Mouse (Mus musculus) forebrain, embryonic 13.5 days (tissue): ENCODE measurements at regions not wholly inside any gene's neighbourhood (a gene's known extent, or its start where the extent isn't known, plus 50 kb on each side); places are given as distances from the start of the nearest gene placed in this dataset.
A peak's percentile ranks its signal among the peaks of the same experiment; 100 is the strongest.

ENCODE experiments used
- ATAC-seq: fragments of 200-750 bp; cut with Nextera tagmentation; 2 replicates; pipeline ENCODE4 v1.8.0; 2017
- H3K27ac ChIP-seq: fragments of 300-500 bp; sonication (generic); 2 replicates; pipeline ENCODE4 v1.5.1; 2015; ENCODE audit warnings: inconsistent platforms, mild to moderate bottlenecking, moderate library complexity
- H3K27me3 ChIP-seq: fragments of 300-500 bp; sonication (generic); 2 replicates; pipeline ENCODE4 v1.6.1; 2015; ENCODE audit warnings: mild to moderate bottlenecking, inconsistent platforms
- H3K36me3 ChIP-seq: fragments of 300-500 bp; sonication (generic); 2 replicates; pipeline ENCODE4 v1.6.1; 2015; ENCODE audit warnings: mild to moderate bottlenecking, inconsistent platforms; ENCODE audit not compliant: poor library complexity, severe bottlenecking
- H3K4me1 ChIP-seq: fragments of 300-500 bp; sonication (generic); 2 replicates; pipeline ENCODE4 v1.6.1; 2015; ENCODE audit warnings: inconsistent platforms
- H3K4me2 ChIP-seq: fragments of 300-500 bp; sonication (generic); 2 replicates; pipeline ENCODE4 v1.6.1; 2015; ENCODE audit warnings: inconsistent platforms, mild to moderate bottlenecking, moderate library complexity
- H3K4me3 ChIP-seq: fragments of 300-500 bp; sonication (generic); 2 replicates; pipeline ENCODE4 v1.5.1; 2015; ENCODE audit warnings: mild to moderate bottlenecking, inconsistent platforms
- H3K9ac ChIP-seq: fragments of 300-500 bp; sonication (generic); 2 replicates; pipeline ENCODE4 v1.6.1; 2015; ENCODE audit warnings: mild to moderate bottlenecking, inconsistent platforms
- H3K9me3 ChIP-seq: fragments of 300-500 bp; sonication (generic); replicated peaks from 2 replicates; pipeline ENCODE4 v1.6.1; 2016; ENCODE audit warnings: inconsistent platforms
- WGBS: fragments of 180-500 bp; shearing (Covaris S2); methylation state at CpG from one replicate; pipeline ENCODE4 v1.1.7; 2015; 5-methylcytosine and 5-hydroxymethylcytosine counted together

DNA sequence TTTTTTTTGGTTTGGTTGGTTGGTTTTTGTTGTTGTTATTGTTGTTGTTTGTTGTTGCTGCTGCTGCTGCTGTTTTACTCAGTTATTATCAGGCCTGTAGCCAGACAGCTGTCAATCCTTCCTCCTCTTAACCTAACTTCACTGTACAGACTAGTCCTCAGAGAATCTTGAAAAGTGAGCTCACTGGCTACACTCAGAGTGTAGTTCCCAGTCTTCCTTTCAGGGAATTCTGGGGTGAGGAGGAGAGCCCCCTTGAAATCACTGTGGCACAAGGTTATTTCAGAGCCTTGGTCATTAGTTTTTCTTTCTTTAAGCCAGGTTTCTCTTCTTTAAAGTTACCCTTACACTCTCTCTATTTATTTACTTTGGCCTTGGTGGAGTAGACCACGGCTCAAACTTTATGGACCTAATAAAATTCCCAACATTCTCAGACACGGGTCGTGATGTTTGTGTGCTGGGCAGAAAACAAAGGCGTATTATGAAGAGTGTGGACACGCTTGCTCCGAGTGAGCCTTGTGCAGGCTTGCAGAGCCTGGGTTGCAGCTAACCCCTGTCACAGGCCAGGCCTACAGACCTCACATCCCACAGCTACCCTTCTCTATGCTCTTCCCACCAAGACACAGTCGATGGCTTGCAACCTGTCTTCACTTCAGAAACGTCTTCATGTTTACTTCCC lies 156.9 kb upstream of the Sfrp2 start:
- Histone ChIP-seq H3K9ac (no peak overlapping the region), H3K9me3 (no peaks in the 10 kb centered on the region), H3K36me3 (no peaks in the 10 kb centered on the region), H3K4me2 (no peak overlapping the region), H3K27me3 (no peaks in the 10 kb centered on the region), H3K27ac (no peak overlapping the region), H3K4me3 (no peak overlapping the region), H3K4me1 (peaks cover 11% of the 10 kb centered on the region)
- no peak for ATAC-seq
- WGBS, result 60% methylated on average over 8 of the region's 8 CpGs

DNA sequence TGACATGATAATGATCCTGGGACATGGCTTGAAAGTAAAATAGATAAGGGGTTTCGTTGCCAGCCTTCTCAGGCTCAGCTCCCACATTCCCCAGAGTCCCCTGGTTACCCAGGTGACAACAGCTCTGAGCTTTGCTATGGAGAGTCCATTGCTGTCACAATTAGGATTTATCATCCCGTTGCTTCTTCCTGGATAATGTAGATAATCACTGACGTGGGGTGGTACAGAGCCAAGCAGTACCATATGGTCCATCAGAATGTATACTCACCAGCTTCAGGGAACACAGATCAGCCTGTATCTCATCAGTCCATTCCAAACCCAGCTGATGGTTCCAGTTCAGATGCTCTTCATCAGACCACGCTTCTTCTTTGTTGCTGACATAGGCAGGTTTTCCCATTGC lies 145.7 kb upstream of the Sfrp2 start:
- Histone ChIP-seq H3K9me3 (no peaks in the 10 kb centered on the region), H3K4me3 (no peak overlapping the region), H3K27me3 (no peaks in the 10 kb centered on the region), H3K4me2 (no peak overlapping the region), H3K9ac (no peak overlapping the region), H3K27ac (no peak overlapping the region), H3K36me3 (no peaks in the 10 kb centered on the region), H3K4me1 (no peaks in the 10 kb centered on the region)
- no peak for ATAC-seq
- WGBS, result 75% methylated on average over 4 of the region's 4 CpGs

DNA sequence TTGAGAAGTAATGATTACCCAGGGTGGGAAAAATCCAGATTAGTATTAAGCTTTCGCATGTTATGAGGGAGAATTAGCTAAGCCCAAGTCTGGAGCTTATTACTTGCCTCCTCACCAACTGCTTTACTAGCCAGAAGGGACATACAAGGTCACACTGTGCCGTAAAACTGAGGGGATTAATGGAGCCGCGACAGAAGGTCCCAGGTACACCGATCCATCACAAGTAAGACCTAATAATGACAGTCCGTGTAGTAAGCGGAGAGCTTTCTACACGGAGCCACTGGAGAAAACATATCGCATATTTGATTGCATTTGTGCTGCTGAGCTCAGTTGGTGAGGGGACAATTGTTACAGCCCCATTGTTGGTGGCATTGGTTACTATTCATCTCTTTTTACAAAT lies 133.1 kb upstream of the Sfrp2 start:
- no peaks in the 10 kb centered on the region for H3K36me3 ChIP-seq
- no peaks in the 10 kb centered on the region for H3K4me1 ChIP-seq
- no peaks in the 10 kb centered on the region for H3K9me3 ChIP-seq
- no peak overlapping the region for H3K4me2 ChIP-seq
- 89% methylated on average over 9 of the region's 9 CpGs for WGBS
- ATAC-seq, result no peak
- H3K4me3 ChIP-seq, result no peak overlapping the region
- H3K27me3 ChIP-seq, result no peaks in the 10 kb centered on the region
- no peak overlapping the region for H3K9ac ChIP-seq
- no peak overlapping the region for H3K27ac ChIP-seq

DNA sequence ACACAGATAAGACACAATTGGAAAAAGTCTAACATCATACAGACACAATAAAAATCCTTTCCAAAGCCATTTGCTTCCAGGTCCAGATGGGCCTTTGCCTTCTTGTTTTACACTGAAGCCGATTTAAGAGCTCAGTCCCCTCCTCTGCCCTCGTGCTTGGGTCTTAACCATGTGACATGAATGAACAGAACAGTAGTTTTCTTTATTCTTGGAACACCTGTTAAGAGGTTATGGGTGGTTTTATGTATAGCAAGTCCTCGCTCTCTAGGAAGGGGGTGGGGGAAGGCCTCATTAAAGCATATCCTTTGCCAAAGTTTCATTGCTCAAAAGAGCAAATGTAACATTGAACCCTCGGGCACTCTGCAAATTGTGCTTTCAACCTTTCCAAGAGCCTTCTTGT lies 125.7 kb upstream of the Sfrp2 start:
- Histone ChIP-seq H3K27me3 (no peaks in the 10 kb centered on the region), H3K4me2 (no peak overlapping the region), H3K27ac (no peak overlapping the region), H3K9ac (no peak overlapping the region), H3K36me3 (no peaks in the 10 kb centered on the region), H3K4me1 (no peaks in the 10 kb centered on the region), H3K9me3 (no peaks in the 10 kb centered on the region), H3K4me3 (no peak overlapping the region)
- WGBS, result 72% methylated on average over 4 of the region's 4 CpGs
- ATAC-seq, result no peak

DNA sequence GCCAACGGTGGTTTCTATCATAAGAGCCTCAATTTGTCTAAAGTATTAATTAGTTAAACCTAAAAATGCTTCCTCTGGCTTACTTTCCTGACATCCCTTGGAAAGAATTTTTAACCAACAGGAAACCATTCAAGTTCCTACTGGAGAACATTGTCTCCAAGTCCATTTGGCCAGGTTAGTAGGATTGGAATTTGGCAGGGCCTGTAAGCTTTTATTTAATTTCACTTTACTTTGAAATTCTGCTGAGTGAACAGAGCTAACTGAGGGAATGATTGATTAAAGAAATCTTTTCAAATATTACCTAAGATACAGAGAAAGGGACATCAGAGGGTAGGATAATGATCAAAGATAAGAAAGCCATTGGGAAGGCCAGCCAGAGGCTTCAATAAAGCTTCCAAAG lies 102.4 kb upstream of the Sfrp2 start:
- H3K27me3 ChIP-seq, result no peaks in the 10 kb centered on the region
- H3K4me3 ChIP-seq, result no peak overlapping the region
- 81% methylated on average over 1 of the region's 1 CpGs for WGBS

DNA sequence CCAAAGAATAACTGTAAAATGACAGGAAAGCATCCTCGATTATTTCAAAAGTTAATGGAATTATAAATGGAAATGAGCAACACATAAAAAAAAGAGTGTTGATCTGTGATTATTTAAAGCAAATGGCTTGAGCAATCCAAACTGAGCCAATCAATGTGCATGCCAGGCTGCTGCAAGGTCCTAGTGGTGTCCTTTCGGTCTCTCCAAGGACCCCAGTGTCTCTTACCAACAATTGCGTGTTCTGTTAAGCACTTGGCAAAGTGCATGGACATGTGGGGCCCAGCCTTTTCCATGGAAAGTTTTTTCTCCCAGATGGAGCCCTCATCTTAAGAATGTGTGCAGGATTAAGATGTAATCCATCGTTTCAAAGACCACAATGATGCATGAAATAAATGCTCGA lies 90.0 kb upstream of the Sfrp2 start:
- WGBS, result 84% methylated on average over 5 of the region's 5 CpGs
- ATAC-seq, result no peak
- H3K9ac ChIP-seq, result no peak overlapping the region

More for the DNA sequence above, 102.4 kb upstream of the Sfrp2 start:
- Histone ChIP-seq H3K9ac (no peak overlapping the region), H3K9me3 (no peaks in the 10 kb centered on the region), H3K4me2 (no peak overlapping the region), H3K27ac (no peak overlapping the region), H3K4me1 (no peaks in the 10 kb centered on the region), H3K36me3 (no peaks in the 10 kb centered on the region)
- ATAC-seq, result no peak

DNA sequence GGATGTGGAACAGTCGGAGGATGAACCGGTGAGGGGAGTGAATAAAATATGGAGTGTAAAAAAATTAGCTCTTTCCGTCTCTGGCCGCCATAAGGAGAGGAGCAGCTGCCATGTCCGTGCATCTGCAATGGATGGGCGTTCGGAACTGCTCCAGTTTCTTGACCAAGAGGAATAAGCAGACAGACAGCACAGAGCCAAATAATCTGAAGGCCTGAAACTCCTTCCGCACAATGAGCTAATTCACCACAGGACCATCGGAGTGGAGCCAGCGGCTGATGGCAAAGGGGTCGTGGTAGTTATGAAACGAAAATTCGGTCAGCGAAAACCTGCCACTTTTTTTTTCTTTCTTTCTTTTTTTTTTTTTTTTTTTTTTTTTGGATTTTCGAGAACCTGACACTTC lies 79.5 kb upstream of the Sfrp2 start:
- H3K27me3 ChIP-seq, result no peaks in the 10 kb centered on the region
- no peak for ATAC-seq
- H3K27ac ChIP-seq, result no peak overlapping the region
- no peak overlapping the region for H3K4me2 ChIP-seq
- no peak overlapping the region for H3K4me3 ChIP-seq
- H3K9me3 ChIP-seq, result no peaks in the 10 kb centered on the region
- H3K9ac ChIP-seq, result no peak overlapping the region
- no peaks in the 10 kb centered on the region for H3K4me1 ChIP-seq
- no peaks in the 10 kb centered on the region for H3K36me3 ChIP-seq
- WGBS, result 96% methylated on average over 15 of the region's 15 CpGs

More for the DNA sequence above, 90.0 kb upstream of the Sfrp2 start:
- Histone ChIP-seq H3K27ac (no peak overlapping the region), H3K9me3 (no peaks in the 10 kb centered on the region), H3K4me3 (no peak overlapping the region), H3K36me3 (no peaks in the 10 kb centered on the region), H3K27me3 (no peaks in the 10 kb centered on the region), H3K4me1 (no peaks in the 10 kb centered on the region), H3K4me2 (no peak overlapping the region)

DNA sequence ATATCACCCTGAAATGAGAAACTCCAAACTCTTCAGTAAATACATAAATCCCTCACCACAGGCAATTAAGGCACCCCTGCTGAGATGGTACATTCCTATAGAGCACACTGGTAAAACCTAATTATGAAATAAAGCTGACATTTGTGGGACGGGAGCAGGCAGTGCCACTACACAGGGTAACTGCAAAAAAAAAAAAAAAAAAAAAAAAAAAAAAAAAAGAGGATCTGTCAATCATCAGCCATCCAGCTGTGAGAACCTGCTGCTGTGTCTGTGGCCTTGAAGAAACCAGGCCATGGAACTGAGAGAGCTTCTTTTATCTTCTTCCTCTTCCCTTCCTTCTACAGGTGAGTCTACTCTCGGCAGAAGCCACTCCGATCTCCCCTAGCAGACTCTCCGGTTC lies 78.6 kb upstream of the Sfrp2 start:
- no peaks in the 10 kb centered on the region for H3K4me1 ChIP-seq
- no peak overlapping the region for H3K27ac ChIP-seq
- ATAC-seq, result no peak
- no peaks in the 10 kb centered on the region for H3K9me3 ChIP-seq
- H3K9ac ChIP-seq, result no peak overlapping the region
- no peak overlapping the region for H3K4me2 ChIP-seq
- H3K4me3 ChIP-seq, result no peak overlapping the region
- 74% methylated on average over 4 of the region's 4 CpGs for WGBS
- H3K27me3 ChIP-seq, result no peaks in the 10 kb centered on the region
- no peaks in the 10 kb centered on the region for H3K36me3 ChIP-seq

DNA sequence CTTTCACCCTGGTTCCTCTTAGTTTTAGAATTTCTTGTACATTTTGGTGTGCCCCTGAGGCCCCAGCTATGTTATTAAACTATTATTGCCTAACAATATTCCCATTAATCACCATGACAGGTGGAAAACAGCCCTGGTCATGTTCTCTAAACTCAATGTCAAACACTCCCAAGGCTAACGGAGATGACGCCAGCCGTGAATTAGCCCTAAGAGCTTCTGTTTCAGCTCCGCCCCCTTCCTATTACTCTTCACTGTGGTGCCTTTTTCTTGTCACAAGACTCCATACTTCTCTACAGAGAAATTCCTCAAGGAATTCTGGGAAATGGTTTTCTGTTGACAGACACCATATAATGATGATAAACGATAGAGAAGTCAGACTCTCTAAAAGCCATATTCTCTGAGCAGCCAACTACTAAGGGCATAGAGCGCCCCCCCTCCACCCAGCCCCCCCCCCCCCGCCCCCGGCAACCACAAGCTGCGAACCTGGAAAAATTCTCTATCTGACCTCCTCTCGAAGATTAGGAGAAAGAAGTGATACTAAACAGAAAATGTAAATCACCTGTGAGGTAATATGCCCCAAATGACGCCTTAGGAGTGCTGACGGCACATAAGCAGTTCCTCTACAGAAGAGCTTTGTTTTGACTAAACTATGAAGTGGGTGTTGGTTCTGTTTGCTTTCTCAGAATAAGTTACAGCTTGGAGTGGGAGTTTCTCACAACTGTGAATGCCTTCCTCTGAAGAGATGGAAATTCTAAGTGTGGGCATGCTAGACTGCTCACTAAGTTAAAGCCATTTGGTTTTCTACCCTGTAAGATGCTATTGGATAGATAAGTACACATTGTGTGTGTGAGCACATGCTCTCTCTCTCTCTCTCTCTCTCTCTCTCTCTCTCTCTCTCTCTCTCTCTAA lies 76.8 kb upstream of the Sfrp2 start:
- 85% methylated on average over 12 of the region's 12 CpGs for WGBS
- H3K9ac ChIP-seq, result no peak overlapping the region
- H3K4me1 ChIP-seq, result no peaks in the 10 kb centered on the region
- no peak overlapping the region for H3K4me3 ChIP-seq
- no peaks in the 10 kb centered on the region for H3K9me3 ChIP-seq
- ATAC-seq, result no peak
- H3K36me3 ChIP-seq, result no peaks in the 10 kb centered on the region
- no peaks in the 10 kb centered on the region for H3K27me3 ChIP-seq
- no peak overlapping the region for H3K4me2 ChIP-seq
- H3K27ac ChIP-seq, result no peak overlapping the region

DNA sequence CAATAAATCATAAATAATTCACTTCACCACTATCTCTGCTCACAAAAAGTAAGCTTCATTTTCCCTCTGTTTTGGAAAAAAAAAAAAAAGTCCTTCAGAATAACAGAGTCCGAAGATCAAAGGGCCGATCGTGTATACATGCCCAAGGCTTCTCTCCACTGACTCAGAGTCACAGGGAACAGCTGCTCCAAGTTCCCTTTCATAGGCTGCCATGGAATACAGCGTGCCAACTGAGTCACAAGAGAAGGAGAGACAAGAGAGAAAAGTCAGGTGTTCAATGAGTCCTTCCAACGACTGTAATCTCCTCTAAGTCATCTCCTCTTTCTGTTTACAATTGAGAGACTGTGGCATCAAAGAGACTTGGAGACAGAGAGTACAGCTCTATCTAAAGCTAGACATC lies 71.6 kb upstream of the Sfrp2 start:
- H3K4me3 ChIP-seq, result no peak overlapping the region
- no peaks in the 10 kb centered on the region for H3K4me1 ChIP-seq
- H3K27me3 ChIP-seq, result no peaks in the 10 kb centered on the region
- WGBS, result 79% methylated on average over 5 of the region's 5 CpGs
- no peaks in the 10 kb centered on the region for H3K36me3 ChIP-seq
- ATAC-seq, result no peak
- H3K9me3 ChIP-seq, result no peaks in the 10 kb centered on the region
- H3K27ac ChIP-seq, result no peak overlapping the region
- H3K4me2 ChIP-seq, result no peak overlapping the region
- no peak overlapping the region for H3K9ac ChIP-seq

DNA sequence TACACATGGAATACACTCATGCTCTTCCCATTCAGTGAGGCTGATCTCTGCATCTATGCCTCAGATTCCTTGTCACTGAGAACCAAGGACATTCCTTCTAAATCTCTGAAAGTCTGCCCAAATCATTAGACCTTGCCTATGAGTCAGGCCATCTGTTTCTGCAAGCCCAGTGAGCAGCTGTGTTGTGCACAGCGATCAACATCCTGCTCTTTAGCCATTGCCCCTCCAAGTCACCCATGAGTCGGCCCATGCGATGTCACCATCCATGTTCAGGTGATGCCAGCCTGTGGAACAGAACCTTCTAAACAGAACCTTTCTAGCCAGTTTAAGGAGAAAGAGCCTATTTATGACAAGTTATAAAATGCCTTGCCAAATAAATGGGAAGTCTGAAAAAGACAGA lies 66.4 kb upstream of the Sfrp2 start:
- H3K9ac ChIP-seq, result no peak overlapping the region
- no peak for ATAC-seq
- WGBS, result 97% methylated on average over 3 of the region's 3 CpGs
- no peak overlapping the region for H3K4me3 ChIP-seq
- H3K4me1 ChIP-seq, result no peaks in the 10 kb centered on the region
- H3K27me3 ChIP-seq, result no peaks in the 10 kb centered on the region
- no peak overlapping the region for H3K4me2 ChIP-seq
- H3K27ac ChIP-seq, result no peak overlapping the region
- H3K9me3 ChIP-seq, result no peaks in the 10 kb centered on the region
- no peaks in the 10 kb centered on the region for H3K36me3 ChIP-seq

DNA sequence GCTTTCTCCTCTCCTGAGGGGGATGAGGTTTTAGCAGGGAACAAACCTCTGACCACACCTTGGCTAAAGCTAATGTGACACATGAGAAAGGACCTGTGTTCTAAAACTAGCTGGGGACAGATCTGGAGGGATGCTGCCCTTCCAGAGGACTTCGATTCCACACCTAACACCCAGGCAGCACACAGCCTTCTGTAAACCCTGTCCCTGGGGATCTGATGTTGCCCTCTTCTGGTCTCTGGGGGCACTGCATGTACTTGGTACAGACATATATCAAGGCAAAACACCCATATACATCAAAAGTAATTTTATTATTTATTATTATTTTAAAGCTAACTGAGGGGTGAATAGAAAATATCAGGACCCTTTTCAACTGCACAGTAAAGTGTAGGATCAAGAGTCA lies 65.0 kb upstream of the Sfrp2 start:
- peak; percentile 65 for ATAC-seq
- no peak overlapping the region for H3K9ac ChIP-seq

More for the DNA sequence above, 65.0 kb upstream of the Sfrp2 start:
- Histone ChIP-seq H3K9me3 (no peaks in the 10 kb centered on the region), H3K4me1 (no peaks in the 10 kb centered on the region), H3K36me3 (no peaks in the 10 kb centered on the region), H3K4me2 (no peak overlapping the region), H3K27me3 (no peaks in the 10 kb centered on the region), H3K27ac (no peak overlapping the region), H3K4me3 (no peak overlapping the region)
- WGBS, result 40% methylated on average over 1 of the region's 1 CpGs
